Mouse (Mus musculus) forebrain, embryonic 16.5 days (tissue): ENCODE results near the gene Cacna2d4. TPM values are rescaled to one million over a fixed set of nuclear protein-coding genes. Genes with fewer than 3 reads are reported as not detected.
"Not testable (repeated sequence)": the region's sequence is repeated elsewhere in the genome, so short reads cannot be mapped to it uniquely, and the experiment has no call there.

ENCODE experiments used
- ATAC-seq: fragments of 200-750 bp; cut with Nextera tagmentation; 2 replicates; pipeline ENCODE4 v1.8.0; 2017; ENCODE audit warnings: mild to moderate bottlenecking, moderate library complexity
- H3K27ac ChIP-seq: fragments of 300-500 bp; sonication (generic); 2 replicates; pipeline ENCODE4 v1.5.1; 2014; ENCODE audit warnings: low read length, control low read depth
- H3K27me3 ChIP-seq: fragments of 300-500 bp; sonication (generic); replicated peaks from 2 replicates; pipeline ENCODE4 v1.6.1; 2014; ENCODE audit warnings: low read length; ENCODE audit not compliant: control insufficient read depth, insufficient read depth
- H3K36me3 ChIP-seq: fragments of 300-500 bp; sonication (generic); 2 replicates; pipeline ENCODE4 v1.6.1; 2014; ENCODE audit not compliant: control insufficient read depth, insufficient read depth
- H3K4me1 ChIP-seq: fragments of 300-500 bp; sonication (generic); replicated peaks from 2 replicates; pipeline ENCODE4 v1.6.1; 2014; ENCODE audit warnings: low read length; ENCODE audit not compliant: control insufficient read depth, insufficient read depth
- H3K4me2 ChIP-seq: fragments of 300-500 bp; sonication (generic); 2 replicates; pipeline ENCODE4 v1.6.1; 2014; ENCODE audit warnings: mild to moderate bottlenecking, low read length, control low read depth
- H3K4me3 ChIP-seq: fragments of 300-500 bp; sonication (generic); replicated peaks from 2 replicates; pipeline ENCODE4 v1.5.1; 2014; ENCODE audit warnings: mild to moderate bottlenecking, low read length, control low read depth
- H3K9ac ChIP-seq: fragments of 300-500 bp; sonication (generic); replicated peaks from 2 replicates; pipeline ENCODE4 v1.6.1; 2014; ENCODE audit warnings: low read depth, low read length, control low read depth
- H3K9me3 ChIP-seq: fragments of 300-500 bp; sonication (generic); 2 replicates; pipeline ENCODE4 v1.6.1; 2016; ENCODE audit warnings: low read length; ENCODE audit not compliant: control insufficient read depth
- WGBS: fragments of 180-500 bp; shearing (Covaris S2); extraction: QIAGEN DNeasy Blood & Tissue Kit; methylation state at CpG from one replicate; pipeline ENCODE4 v1.1.7; 2014; 5-methylcytosine and 5-hydroxymethylcytosine counted together
- polyA plus RNA-seq: library from polyadenylated mRNA; unstranded; fragments of >200 nt; fragmentation: Nextera tagmentation; extraction: Ambion mirVana; gene quantifications from 2 replicates; pipeline ENCODE4 v1.2.1, GENCODE M21; 2015

Cacna2d4 gene
- polyA plus RNA-seq, 1 experiment from 2014 or later: 0.75 TPM

GRCm38 (mm10) chr6:119360250-119360649 is 123.9 kb downstream of the Cacna2d4 start:
- H3K9me3 ChIP-seq, H3K9ac ChIP-seq, H3K27me3 ChIP-seq, H3K4me1 ChIP-seq, H3K27ac ChIP-seq, H3K4me2 ChIP-seq, H3K4me3 ChIP-seq, ATAC-seq: not testable (repeated sequence)
- WGBS: 85% methylated on average over 6 of the region's 6 CpGs
- H3K36me3 ChIP-seq: peaks cover 10% of the 10 kb centered on the region

GRCm38 (mm10) chr6:119360925-119361702 is 124.8 kb downstream of the Cacna2d4 start:
- no peak for ATAC-seq
- WGBS: 88% methylated on average over 3 of the region's 3 CpGs
- Histone ChIP-seq H3K4me2 (no peak overlapping the region), H3K9ac (no peak overlapping the region), H3K4me1 (no peaks in the 10 kb centered on the region), H3K36me3 (peaks cover 10% of the 10 kb centered on the region), H3K4me3 (no peak overlapping the region), H3K9me3 (no peaks in the 10 kb centered on the region), H3K27me3 (no peaks in the 10 kb centered on the region), H3K27ac (no peak overlapping the region)

- H3K27me3 ChIP-seq: no peaks in the 10 kb centered on the region
- H3K4me3 ChIP-seq: no peak overlapping the region
- no peak for ATAC-seq
- no peak overlapping the region for H3K4me2 ChIP-seq
- WGBS: 97% methylated on average over 5 of the region's 5 CpGs
- peaks cover 9% of the 10 kb centered on the region for H3K36me3 ChIP-seq
- H3K9ac ChIP-seq: no peak overlapping the region
- H3K4me1 ChIP-seq: no peaks in the 10 kb centered on the region
- H3K9me3 ChIP-seq: no peaks in the 10 kb centered on the region
- H3K27ac ChIP-seq: no peak overlapping the region
These were observed 127.3 kb downstream of the Cacna2d4 start for GRCm38 (mm10) chr6:119363593-119363992.

GRCm38 (mm10) chr6:119366800-119367199 is 130.5 kb downstream of the Cacna2d4 start:
- not testable (repeated sequence) for H3K4me2 ChIP-seq, H3K4me3 ChIP-seq, H3K36me3 ChIP-seq, H3K9ac ChIP-seq, ATAC-seq, H3K27ac ChIP-seq, H3K9me3 ChIP-seq, H3K4me1 ChIP-seq, H3K27me3 ChIP-seq
- 93% methylated on average over 3 of the region's 4 CpGs for WGBS

GRCm38 (mm10) chr6:119367382-119367781 is 131.1 kb downstream of the Cacna2d4 start:
- no peaks in the 10 kb centered on the region for H3K4me1 ChIP-seq
- peaks cover 2% of the 10 kb centered on the region; the same call in 1 of the 2 replicates for H3K36me3 ChIP-seq
- H3K27me3 ChIP-seq: no peaks in the 10 kb centered on the region
- no peak overlapping the region for H3K9ac ChIP-seq
- no peaks in the 10 kb centered on the region for H3K9me3 ChIP-seq
- H3K4me3 ChIP-seq: no peak overlapping the region
- H3K4me2 ChIP-seq: no peak overlapping the region
- 95% methylated on average over 2 of the region's 2 CpGs for WGBS
- no peak overlapping the region for H3K27ac ChIP-seq
- ATAC-seq: no peak

GRCm38 (mm10) chr6:119371624-119372023 is 135.3 kb downstream of the Cacna2d4 start:
- no peaks in the 10 kb centered on the region for H3K4me1 ChIP-seq
- no peak overlapping the region for H3K27ac ChIP-seq
- no peaks in the 10 kb centered on the region for H3K9me3 ChIP-seq
- H3K27me3 ChIP-seq: no peaks in the 10 kb centered on the region
- no peak overlapping the region for H3K9ac ChIP-seq
- H3K36me3 ChIP-seq: peaks cover 2% of the 10 kb centered on the region; the same call in 1 of the 2 replicates
- no peak overlapping the region for H3K4me2 ChIP-seq
- no peak overlapping the region for H3K4me3 ChIP-seq
- ATAC-seq: no peak

- Histone ChIP-seq H3K9me3 (no peaks in the 10 kb centered on the region), H3K36me3 (peaks cover 2% of the 10 kb centered on the region; the same call in 1 of the 2 replicates), H3K27me3 (no peaks in the 10 kb centered on the region), H3K4me1 (no peaks in the 10 kb centered on the region), H3K4me3 (no peak overlapping the region), H3K27ac (no peak overlapping the region), H3K9ac (no peak overlapping the region), H3K4me2 (no peak overlapping the region)
- no peak for ATAC-seq
- WGBS: 91% methylated on average over 5 of the region's 5 CpGs
These were observed 135.9 kb downstream of the Cacna2d4 start for GRCm38 (mm10) chr6:119372237-119372636.

- Histone ChIP-seq H3K36me3 (no peaks in the 10 kb centered on the region), H3K9ac (no peak overlapping the region), H3K4me1 (no peaks in the 10 kb centered on the region), H3K27ac (no peak overlapping the region), H3K4me2 (no peak overlapping the region), H3K4me3 (no peak overlapping the region), H3K9me3 (no peaks in the 10 kb centered on the region), H3K27me3 (no peaks in the 10 kb centered on the region)
- ATAC-seq: no peak
These were observed 136.8 kb downstream of the Cacna2d4 start for GRCm38 (mm10) chr6:119373000-119373705.

- H3K36me3 ChIP-seq: no peaks in the 10 kb centered on the region
- H3K4me1 ChIP-seq: no peaks in the 10 kb centered on the region
These were observed 138.7 kb downstream of the Cacna2d4 start for GRCm38 (mm10) chr6:119375035-119375434.

More at GRCm38 (mm10) chr6:119375035-119375434, 138.7 kb downstream of the Cacna2d4 start:
- Histone ChIP-seq H3K9me3 (no peaks in the 10 kb centered on the region), H3K4me3 (no peak overlapping the region), H3K9ac (no peak overlapping the region), H3K4me2 (no peak overlapping the region), H3K27ac (no peak overlapping the region), H3K27me3 (no peaks in the 10 kb centered on the region)
- ATAC-seq: no peak
- WGBS: 84% methylated on average over 5 of the region's 5 CpGs
